9 mouse cellular contexts compared by ENCODE assay signal in the genomic region with DNA sequence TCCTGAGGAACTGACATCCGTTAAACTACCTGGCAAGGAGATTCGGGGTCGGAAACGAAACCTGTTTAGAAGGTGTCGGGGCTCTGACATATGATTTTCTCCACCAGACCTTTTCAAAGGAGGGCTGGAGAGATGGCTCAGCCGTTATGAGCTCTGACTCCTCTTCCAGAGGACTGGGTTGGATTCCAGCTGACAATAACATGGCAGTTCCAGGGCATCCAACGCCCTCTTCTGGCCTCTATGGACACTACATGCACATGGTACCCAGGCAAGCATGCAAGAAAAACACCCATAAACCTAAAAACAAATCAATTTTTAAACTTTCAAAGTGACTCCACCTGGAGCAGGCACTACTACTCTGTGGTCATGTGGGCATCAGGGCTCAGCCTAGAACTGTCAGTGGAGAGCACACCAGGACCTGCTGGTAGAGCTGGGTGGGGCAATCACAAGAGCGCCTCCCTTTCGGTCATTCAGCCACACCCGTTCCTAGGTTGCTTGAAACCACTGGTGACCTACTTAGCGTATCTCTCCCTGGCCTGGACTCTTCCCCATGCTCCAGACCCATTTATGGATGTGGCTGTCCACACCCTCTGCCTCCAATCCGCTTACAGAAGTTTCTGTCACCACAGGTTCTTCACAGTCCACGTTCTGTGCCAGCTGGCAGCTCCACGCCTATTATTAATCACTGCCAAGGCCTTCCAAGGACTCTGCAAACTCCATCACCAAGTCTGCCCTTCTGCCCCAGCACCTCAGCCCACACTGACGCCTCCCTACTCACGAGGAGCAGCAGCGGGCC. TPM values are rescaled to one million over a fixed set of nuclear protein-coding genes. Genes with fewer than 3 reads are reported as not detected.
DNase-seq lines count a peak whose midpoint lies in the region; ATAC-seq lines count a peak whose summit lies in the region.
"Had no signal": no experiment of that assay in that cellular context is flagged by ENCODE, and none has a peak within 500 bp of the region (broad histone marks: within the 10 kb centered on the region; RNA-seq: fewer than 3 reads in every experiment).

No protein-coding gene starts in this region.

- ATAC-seq in heart, embryonic 15.5 days (replicated peaks; ENCODE audit: insufficient number of reproducible peaks, insufficient read depth, low FRiP score, low read depth), result peak; percentile 80
- 0 out of 2 replicates have a peak, but pooled peaks have one; percentile 13 for ATAC-seq in liver, embryonic 15.5 days (ENCODE audit: insufficient read depth)

- no peaks in the 10 kb centered on the region for H3K27me3 ChIP-seq in heart, embryonic 15.5 days
- H3K27me3 ChIP-seq in liver, embryonic 15.5 days, result no peaks in the 10 kb centered on the region
- H3K27me3 ChIP-seq: neural tube, embryonic 12.5 days had no signal

- H3K9me3 ChIP-seq in heart, embryonic 15.5 days (replicated peaks), result no peaks in the 10 kb centered on the region
- no peaks in the 10 kb centered on the region for H3K9me3 ChIP-seq in liver, embryonic 15.5 days (replicated peaks)
- H3K9me3 ChIP-seq: neural tube, embryonic 12.5 days had no signal

- H3K27ac ChIP-seq in heart, embryonic 15.5 days, result peak overlapping the region; percentile 84
- H3K27ac ChIP-seq in liver, embryonic 15.5 days (replicated peaks), result peak overlapping the region; percentile 89
- H3K27ac ChIP-seq: neural tube, embryonic 12.5 days had no signal

- no peak overlapping the region for H3K4me3 ChIP-seq in heart, embryonic 15.5 days
- no peak overlapping the region; the same call in 1 of the 2 replicates for H3K4me3 ChIP-seq in liver, embryonic 15.5 days (replicated peaks)
- H3K4me3 ChIP-seq: neural tube, embryonic 12.5 days had no signal

- H3K9ac ChIP-seq in heart, embryonic 15.5 days, result no peak overlapping the region
- no peak overlapping the region for H3K9ac ChIP-seq in liver, embryonic 15.5 days
- H3K9ac ChIP-seq: neural tube, embryonic 12.5 days had no signal

- intact Hi-C loops in left cerebral cortex, postnatal 4 days (cut with DNase I), result no loop called here

- H3K36me3 ChIP-seq in heart, embryonic 15.5 days, result no peaks in the 10 kb centered on the region
- peaks cover 24% of the 10 kb centered on the region; the same call in 1 of the 2 replicates for H3K36me3 ChIP-seq in liver, embryonic 15.5 days (replicated peaks)

- WGBS in heart, embryonic 15.5 days, result 51% methylated on average over 17 of the region's 17 CpGs
- WGBS in liver, embryonic 15.5 days (ENCODE audit: insufficient replicate concordance), result 60% methylated on average over 17 of the region's 17 CpGs

- peaks cover 96% of the 10 kb centered on the region for H3K4me1 ChIP-seq in heart, embryonic 15.5 days (replicated peaks)
- H3K4me1 ChIP-seq in liver, embryonic 15.5 days (replicated peaks), result peaks cover 100% of the 10 kb centered on the region

- peak; percentile 61 for DNase-seq in left cerebral cortex, postnatal 4 days
- DNase-seq in left cerebral cortex, adult 18-20 months (ENCODE audit: low spot score in 2 of 2), result no peak
- DNase-seq in c-Kit-positive CD71-positive TER-119-positive erythroid progenitor cells, embryonic 14.5 days (ENCODE audit: low spot score), result peak; percentile 49
- peak; percentile 73 for DNase-seq in testis, postnatal 10 days (ENCODE audit: low spot score)
- DNase-seq in neural tube, embryonic 10.5 days (ENCODE audit: extremely low spot score, low spot score), result no peak
- DNase-seq in natural killer cell, adult 2 months (ENCODE audit: low spot score in 2 of 2), result no peak

- H3K4me2 ChIP-seq in heart, embryonic 15.5 days, result peak overlapping the region; percentile 29; the same call in 1 of the 2 replicates
- peak overlapping the region; percentile 23 for H3K4me2 ChIP-seq in liver, embryonic 15.5 days
- H3K4me2 ChIP-seq: neural tube, embryonic 12.5 days had no signal

RNA-seq across cellular contexts. Expression of a gene that starts 18.3 kb away (rescaled TPM):
- total RNA-seq in left cerebral cortex, postnatal 4 days (2021), result 10 to 100 TPM; 45.9 to 52.1 TPM
- 10 to 100 TPM; 65.3 to 66.0 TPM for total RNA-seq in left cerebral cortex, adult 18-20 months (2021)
- polyA plus RNA-seq in heart, embryonic 15.5 days (2015; fragmentation: Nextera tagmentation; extraction: Ambion mirVana), result 34.5 and 39.6 TPM in 2 replicates
- polyA plus RNA-seq in liver, embryonic 15.5 days (2015; fragmentation: Nextera tagmentation; extraction: Ambion mirVana), result 27.0 and 29.3 TPM in 2 replicates

Comparison
In these comparisons a context has a peak if more than half of its experiments do, and no peak if none do; other contexts are left out.
1. DNase-seq: peak in left cerebral cortex, postnatal 4 days (single experiment), c-Kit-positive CD71-positive TER-119-positive erythroid progenitor cells, embryonic 14.5 days (single experiment) and testis, postnatal 10 days (single experiment); none in left cerebral cortex, adult 18-20 months (0 of 2), neural tube, embryonic 10.5 days (single experiment) and natural killer cell, adult 2 months (0 of 2).